Mouse (Mus musculus) hindbrain, embryonic 11.5 days (tissue): ENCODE data around the gene Zfp867. TPM values are rescaled to one million over a fixed set of nuclear protein-coding genes. Genes with fewer than 3 reads are reported as not detected.

Source experiments
- ATAC-seq: fragments of 200-750 bp; cut with Nextera tagmentation; 2 replicates; pipeline ENCODE4 v1.8.0; 2017; ENCODE audit warnings: mild to moderate bottlenecking, moderate TSS enrichment, moderate library complexity; ENCODE audit not compliant: low FRiP score
- DNase-seq: peaks from one replicate; pipeline ENCODE4 v3.0.0-alpha.2; 2015; ENCODE audit warnings: low spot score
- H3K27ac ChIP-seq: fragments of 300-500 bp; sonication (generic); 2 replicates; pipeline ENCODE4 v1.5.1; 2014; ENCODE audit warnings: mild to moderate bottlenecking, low read depth, low read length
- H3K27me3 ChIP-seq: fragments of 300-500 bp; sonication (generic); 2 replicates; pipeline ENCODE4 v1.6.1; 2014; ENCODE audit warnings: mild to moderate bottlenecking, low read length, moderate library complexity, mixed read lengths; ENCODE audit not compliant: control insufficient read depth, insufficient read depth
- H3K36me3 ChIP-seq: fragments of 300-500 bp; sonication (generic); 2 replicates; pipeline ENCODE4 v1.6.1; 2014; ENCODE audit warnings: mild to moderate bottlenecking, low read length, moderate library complexity, mixed read lengths; ENCODE audit not compliant: control insufficient read depth, insufficient read depth
- H3K4me1 ChIP-seq: fragments of 300-500 bp; sonication (generic); replicated peaks from 2 replicates; pipeline ENCODE4 v1.6.1; 2014; ENCODE audit warnings: low read length, mixed read lengths; ENCODE audit not compliant: control insufficient read depth, insufficient read depth
- H3K4me2 ChIP-seq: fragments of 300-500 bp; sonication (generic); replicated peaks from 2 replicates; pipeline ENCODE4 v1.6.1; 2014; ENCODE audit warnings: mild to moderate bottlenecking, low read depth, low read length
- H3K4me3 ChIP-seq: fragments of 300-500 bp; sonication (generic); 2 replicates; pipeline ENCODE4 v1.5.1; 2014; ENCODE audit warnings: low read depth, low read length
- H3K9ac ChIP-seq: fragments of 300-500 bp; sonication (generic); 2 replicates; pipeline ENCODE4 v1.6.1; 2014; ENCODE audit warnings: low read depth, low read length
- H3K9me3 ChIP-seq: fragments of 300-500 bp; sonication (generic); 2 replicates; pipeline ENCODE4 v1.6.1; 2016; ENCODE audit warnings: low read length; ENCODE audit not compliant: control insufficient read depth
- WGBS: fragments of 180-500 bp; shearing (Covaris S2); extraction: QIAGEN DNeasy Blood & Tissue Kit; methylation state at CpG from one replicate; pipeline ENCODE4 v1.1.7; 2014; 5-methylcytosine and 5-hydroxymethylcytosine counted together
- polyA plus RNA-seq: library from polyadenylated mRNA; unstranded; fragments of >200 nt; fragmentation: Nextera tagmentation; extraction: Ambion mirVana; gene quantifications from 2 replicates; pipeline ENCODE4 v1.2.1, GENCODE M21; 2014

Gene Zfp867
- polyA plus RNA-seq, 1 experiment from 2014 or later, result 12.0 TPM

DNA sequence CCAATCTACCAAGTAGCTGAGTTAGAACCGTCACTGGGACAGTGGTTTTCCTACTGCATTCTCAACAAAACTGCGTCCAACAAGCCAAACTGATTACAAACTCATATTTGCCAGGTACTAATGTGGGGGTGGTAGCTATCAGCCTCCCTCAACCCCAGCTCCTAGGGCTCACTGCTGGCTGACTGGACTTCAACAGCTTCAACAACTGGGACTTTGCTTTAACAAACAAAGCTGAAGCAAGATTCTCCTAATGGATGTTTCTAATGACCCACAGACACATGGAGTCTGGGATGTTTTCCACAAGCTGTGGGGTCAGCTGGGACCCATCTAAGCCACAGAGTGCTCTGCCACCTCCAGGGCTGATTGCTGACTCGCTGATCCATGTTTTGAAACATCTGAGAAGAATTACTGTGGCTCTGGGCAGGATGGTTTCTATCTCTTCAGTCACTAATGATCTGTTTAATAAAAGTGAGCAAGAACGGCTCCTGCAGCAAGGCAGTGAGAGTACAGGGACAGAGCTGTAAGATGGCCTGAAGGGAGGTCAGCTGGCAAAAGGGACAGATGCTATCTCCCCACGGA lies 49.2 kb downstream of the Zfp867 start:
- no peak overlapping the region for H3K27ac ChIP-seq
- no peak overlapping the region for H3K4me3 ChIP-seq
- no peak overlapping the region for H3K9ac ChIP-seq
- H3K4me1 ChIP-seq, result no peaks in the 10 kb centered on the region
- no peak for ATAC-seq
- no peaks in the 10 kb centered on the region for H3K27me3 ChIP-seq
- DNase-seq, result no peak
- no peak overlapping the region for H3K4me2 ChIP-seq
- H3K9me3 ChIP-seq, result no peaks in the 10 kb centered on the region
- peaks cover 5% of the 10 kb centered on the region; the same call in 1 of the 2 replicates for H3K36me3 ChIP-seq
- WGBS, result 83% methylated on average over 5 of the region's 5 CpGs

- H3K27ac ChIP-seq, result no peak overlapping the region
- ATAC-seq (no peak), DNase-seq (no peak)
- no peak overlapping the region for H3K4me3 ChIP-seq
- H3K9me3 ChIP-seq, result no peaks in the 10 kb centered on the region
- H3K4me1 ChIP-seq, result no peaks in the 10 kb centered on the region
- no peaks in the 10 kb centered on the region for H3K27me3 ChIP-seq
- no peak overlapping the region for H3K9ac ChIP-seq
- 97% methylated on average over 2 of the region's 2 CpGs for WGBS
- H3K4me2 ChIP-seq, result no peak overlapping the region
- H3K36me3 ChIP-seq, result peaks cover 3% of the 10 kb centered on the region; the same call in 1 of the 2 replicates
Measured at GRCm38 (mm10) chr11:59421967-59422366, 50.3 kb downstream of the Zfp867 start.

GRCm38 (mm10) chr11:59421436-59421835 lies 50.8 kb downstream of the Zfp867 start:
- peaks cover 3% of the 10 kb centered on the region; the same call in 1 of the 2 replicates for H3K36me3 ChIP-seq
- H3K4me3 ChIP-seq, result no peak overlapping the region
- H3K27me3 ChIP-seq, result no peaks in the 10 kb centered on the region
- ATAC-seq (no peak), DNase-seq (no peak)
- H3K9ac ChIP-seq, result no peak overlapping the region
- 93% methylated on average over 8 of the region's 8 CpGs for WGBS
- no peak overlapping the region for H3K4me2 ChIP-seq
- no peaks in the 10 kb centered on the region for H3K4me1 ChIP-seq
- no peak overlapping the region for H3K27ac ChIP-seq
- H3K9me3 ChIP-seq, result no peaks in the 10 kb centered on the region

GRCm38 (mm10) chr11:59418708-59419107 lies 53.6 kb downstream of the Zfp867 start:
- Histone ChIP-seq H3K27ac (no peak overlapping the region), H3K4me1 (no peaks in the 10 kb centered on the region), H3K9me3 (no peaks in the 10 kb centered on the region), H3K4me3 (no peak overlapping the region), H3K36me3 (peaks cover 5% of the 10 kb centered on the region; the same call in 1 of the 2 replicates), H3K27me3 (no peaks in the 10 kb centered on the region), H3K9ac (no peak overlapping the region), H3K4me2 (no peak overlapping the region)
- WGBS, result 75% methylated on average over 5 of the region's 5 CpGs
- no peak for ATAC-seq
- no peak for DNase-seq

GRCm38 (mm10) chr11:59412999-59413863 lies 59.0 kb downstream of the Zfp867 start:
- H3K4me2 ChIP-seq, result no peak overlapping the region
- WGBS, result 80% methylated on average over 13 of the region's 13 CpGs
- 0 out of 2 replicates have a peak, but pooled peaks cover 2% of the 10 kb centered on the region for H3K36me3 ChIP-seq
- H3K9ac ChIP-seq, result no peak overlapping the region
- no peaks in the 10 kb centered on the region for H3K9me3 ChIP-seq
- no peaks in the 10 kb centered on the region for H3K27me3 ChIP-seq
- no peak overlapping the region for H3K4me3 ChIP-seq
- no peaks in the 10 kb centered on the region for H3K4me1 ChIP-seq
- ATAC-seq, result no peak
- no peak for DNase-seq
- H3K27ac ChIP-seq, result no peak overlapping the region

- Histone ChIP-seq H3K4me2 (no peak overlapping the region), H3K27me3 (no peaks in the 10 kb centered on the region), H3K4me3 (no peak overlapping the region), H3K9me3 (no peaks in the 10 kb centered on the region), H3K36me3 (0 out of 2 replicates have a peak, but pooled peaks cover 2% of the 10 kb centered on the region), H3K27ac (no peak overlapping the region), H3K9ac (no peak overlapping the region), H3K4me1 (no peaks in the 10 kb centered on the region)
- WGBS, result 85% methylated on average over 6 of the region's 6 CpGs
- DNase-seq, result no peak
- no peak for ATAC-seq
Measured at GRCm38 (mm10) chr11:59412058-59412457, 60.2 kb downstream of the Zfp867 start.

Other genes starting within 250 kb of the Zfp867 start
- gene Arf1, start 244.2 kb downstream of the Zfp867 start, polyA plus RNA-seq, result 610 and 623 TPM in 2 replicates
- gene Wnt3a, start 181.7 kb downstream of the Zfp867 start, polyA plus RNA-seq, result 3.9 and 4.0 TPM in 2 replicates
- gene Wnt9a, start 165.5 kb downstream of the Zfp867 start, polyA plus RNA-seq, result 2.7 and 3.8 TPM in 2 replicates
- not detected in 2 replicates for gene Prss38, start 96.8 kb downstream of the Zfp867 start, polyA plus RNA-seq
- 12.2 and 13.0 TPM in 2 replicates for gene Jmjd4, start 22.4 kb downstream of the Zfp867 start, polyA plus RNA-seq
- gene Snap47, start 21.3 kb downstream of the Zfp867 start, polyA plus RNA-seq, result 183 and 195 TPM in 2 replicates
- gene Zkscan17, start 54.3 kb upstream of the Zfp867 start, polyA plus RNA-seq, result 17.1 and 17.9 TPM in 2 replicates
- gene Nlrp3, start 69.1 kb upstream of the Zfp867 start, polyA plus RNA-seq, result 0.08 and 0.26 TPM in 2 replicates
- gene Olfr222, start 103.8 kb upstream of the Zfp867 start, polyA plus RNA-seq, result not detected in 2 replicates
- not detected in 2 replicates for gene Olfr223, start 120.8 kb upstream of the Zfp867 start, polyA plus RNA-seq
- gene Mprip, start 188.8 kb upstream of the Zfp867 start, polyA plus RNA-seq, result 49.7 and 62.9 TPM in 2 replicates